Mouse (Mus musculus) hindbrain, embryonic 14.5 days (tissue): Measurements from ENCODE around the gene B9d1. TPM values are rescaled to one million over a fixed set of nuclear protein-coding genes. Genes with fewer than 3 reads are reported as not detected.

Source experiments
- ATAC-seq: fragments of 200-750 bp; cut with Nextera tagmentation; 2 replicates; pipeline ENCODE4 v1.8.0; 2017; ENCODE audit warnings: moderate number of reproducible peaks, mild to moderate bottlenecking, moderate TSS enrichment, moderate library complexity; ENCODE audit not compliant: low FRiP score
- DNase-seq: peaks from one replicate; pipeline ENCODE4 v3.0.0-alpha.2; 2015; ENCODE audit warnings: low spot score
- H3K27ac ChIP-seq: fragments of 300-500 bp; sonication (generic); 2 replicates; pipeline ENCODE4 v1.5.1; 2014; ENCODE audit warnings: mild to moderate bottlenecking, moderate library complexity
- H3K27me3 ChIP-seq: fragments of 300-500 bp; sonication (generic); 2 replicates; pipeline ENCODE4 v1.6.1; 2014; ENCODE audit warnings: mild to moderate bottlenecking, low read length, mixed read lengths; ENCODE audit not compliant: control insufficient read depth, insufficient read depth
- H3K36me3 ChIP-seq: fragments of 300-500 bp; sonication (generic); replicated peaks from 2 replicates; pipeline ENCODE4 v1.6.1; 2014; ENCODE audit not compliant: control insufficient read depth, insufficient read depth
- H3K4me1 ChIP-seq: fragments of 300-500 bp; sonication (generic); replicated peaks from 2 replicates; pipeline ENCODE4 v1.6.1; 2014; ENCODE audit warnings: antibody characterized with exemption, low read length, mixed read lengths; ENCODE audit not compliant: control insufficient read depth, insufficient read depth
- H3K4me2 ChIP-seq: fragments of 300-500 bp; sonication (generic); replicated peaks from 2 replicates; pipeline ENCODE4 v1.6.1; 2014; ENCODE audit warnings: mild to moderate bottlenecking, moderate library complexity
- H3K4me3 ChIP-seq: fragments of 300-500 bp; sonication (generic); replicated peaks from 2 replicates; pipeline ENCODE4 v1.5.1; 2014; ENCODE audit warnings: mild to moderate bottlenecking, low read length
- H3K9ac ChIP-seq: fragments of 300-500 bp; sonication (generic); 2 replicates; pipeline ENCODE4 v1.6.1; 2014
- H3K9me3 ChIP-seq: fragments of 300-500 bp; sonication (generic); 2 replicates; pipeline ENCODE4 v1.6.1; 2016; ENCODE audit warnings: low read length; ENCODE audit not compliant: control insufficient read depth
- WGBS: fragments of 180-500 bp; shearing (Covaris S2); extraction: QIAGEN DNeasy Blood & Tissue Kit; methylation state at CpG from one replicate; pipeline ENCODE4 v1.1.7; 2014; 5-methylcytosine and 5-hydroxymethylcytosine counted together
- polyA plus RNA-seq: library from polyadenylated mRNA; unstranded; fragments of >200 nt; fragmentation: Nextera tagmentation; extraction: Ambion mirVana; gene quantifications from 2 replicates; pipeline ENCODE4 v1.2.1, GENCODE M21; 2014

Gene B9d1
- polyA plus RNA-seq, 1 experiment from 2014 or later, result 37.4 TPM

DNA sequence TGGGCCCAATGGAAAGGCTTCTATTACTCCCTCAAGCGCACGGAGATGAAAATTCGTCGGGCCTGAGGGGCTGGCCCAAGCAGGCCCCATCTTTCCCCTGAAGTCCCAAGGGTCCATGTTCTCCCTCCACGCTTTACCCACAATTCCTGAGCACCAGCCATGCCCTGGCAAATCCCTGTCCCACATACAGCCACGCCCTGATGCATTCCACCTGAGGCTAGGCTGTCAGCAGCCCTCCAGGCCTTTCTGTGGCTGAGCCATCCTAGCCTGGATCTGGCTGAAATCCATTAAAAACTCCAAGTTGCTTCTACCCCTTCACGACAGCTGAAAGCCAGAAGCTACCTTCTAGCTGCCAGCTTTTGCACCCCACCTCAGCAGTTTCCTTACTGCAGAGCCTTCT, 17.0 kb upstream of the B9d1 start:
- peaks cover 37% of the 10 kb centered on the region for H3K4me1 ChIP-seq
- peaks cover 54% of the 10 kb centered on the region for H3K36me3 ChIP-seq
- H3K9ac ChIP-seq, result no peak overlapping the region
- H3K27ac ChIP-seq, result no peak overlapping the region
- WGBS, result 77% methylated on average over 7 of the region's 7 CpGs
- ATAC-seq, result no peak
- H3K27me3 ChIP-seq, result no peaks in the 10 kb centered on the region
- no peak overlapping the region for H3K4me3 ChIP-seq
- DNase-seq, result no peak
- H3K4me2 ChIP-seq, result no peak overlapping the region
- no peaks in the 10 kb centered on the region for H3K9me3 ChIP-seq

DNA sequence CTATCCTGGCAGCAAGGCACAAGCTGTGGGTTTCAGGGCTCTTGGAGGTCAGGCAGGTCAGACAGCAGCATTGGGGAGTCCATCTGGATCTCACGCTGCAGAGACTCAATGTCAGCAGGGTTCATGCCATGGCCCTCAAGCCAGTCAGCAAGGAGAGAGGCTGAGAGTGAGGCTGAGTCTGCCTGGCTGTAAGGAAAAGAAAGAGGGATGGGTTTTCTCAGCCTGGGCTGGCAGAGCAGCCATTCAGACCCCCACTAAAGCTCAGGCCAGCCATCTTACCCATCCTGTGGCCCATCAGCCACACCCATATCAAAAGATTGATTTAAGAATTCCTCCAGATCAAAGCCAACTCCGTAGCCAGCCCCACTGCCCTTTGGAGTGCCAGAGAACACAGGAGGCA, 15.9 kb upstream of the B9d1 start:
- no peak overlapping the region for H3K4me2 ChIP-seq
- peaks cover 54% of the 10 kb centered on the region for H3K36me3 ChIP-seq
- no peaks in the 10 kb centered on the region for H3K27me3 ChIP-seq
- peaks cover 36% of the 10 kb centered on the region for H3K4me1 ChIP-seq
- 72% methylated on average over 2 of the region's 2 CpGs for WGBS
- ATAC-seq (no peak), DNase-seq (no peak)
- no peaks in the 10 kb centered on the region for H3K9me3 ChIP-seq
- no peak overlapping the region for H3K27ac ChIP-seq
- H3K4me3 ChIP-seq, result no peak overlapping the region
- no peak overlapping the region for H3K9ac ChIP-seq

DNA sequence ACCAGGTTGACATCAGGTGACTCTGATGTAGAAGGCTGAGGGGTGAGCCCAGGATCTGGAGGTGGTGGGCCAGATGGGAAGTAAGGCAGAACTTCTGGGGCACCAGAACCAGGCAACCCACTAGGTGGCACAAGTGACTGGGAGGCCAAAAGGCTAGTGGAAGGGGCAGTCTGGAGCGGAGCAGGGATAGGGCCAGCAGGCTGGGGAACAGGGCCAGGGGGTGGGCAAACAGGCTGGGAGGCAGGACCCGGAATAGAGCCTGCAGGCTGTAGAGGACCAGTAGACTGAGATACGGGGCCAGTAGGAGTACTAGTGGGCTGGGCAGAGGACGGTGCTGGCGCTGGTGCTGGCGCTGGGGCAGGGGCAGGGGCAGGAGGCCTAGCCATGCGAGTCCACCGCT, 15.1 kb upstream of the B9d1 start:
- DNase-seq (no peak), ATAC-seq (no peak)
- Histone ChIP-seq H3K9ac (no peak overlapping the region), H3K27ac (no peak overlapping the region), H3K4me2 (no peak overlapping the region), H3K27me3 (no peaks in the 10 kb centered on the region), H3K9me3 (no peaks in the 10 kb centered on the region), H3K4me3 (no peak overlapping the region), H3K4me1 (peaks cover 29% of the 10 kb centered on the region), H3K36me3 (peaks cover 54% of the 10 kb centered on the region)
- WGBS, result 91% methylated on average over 8 of the region's 8 CpGs

DNA sequence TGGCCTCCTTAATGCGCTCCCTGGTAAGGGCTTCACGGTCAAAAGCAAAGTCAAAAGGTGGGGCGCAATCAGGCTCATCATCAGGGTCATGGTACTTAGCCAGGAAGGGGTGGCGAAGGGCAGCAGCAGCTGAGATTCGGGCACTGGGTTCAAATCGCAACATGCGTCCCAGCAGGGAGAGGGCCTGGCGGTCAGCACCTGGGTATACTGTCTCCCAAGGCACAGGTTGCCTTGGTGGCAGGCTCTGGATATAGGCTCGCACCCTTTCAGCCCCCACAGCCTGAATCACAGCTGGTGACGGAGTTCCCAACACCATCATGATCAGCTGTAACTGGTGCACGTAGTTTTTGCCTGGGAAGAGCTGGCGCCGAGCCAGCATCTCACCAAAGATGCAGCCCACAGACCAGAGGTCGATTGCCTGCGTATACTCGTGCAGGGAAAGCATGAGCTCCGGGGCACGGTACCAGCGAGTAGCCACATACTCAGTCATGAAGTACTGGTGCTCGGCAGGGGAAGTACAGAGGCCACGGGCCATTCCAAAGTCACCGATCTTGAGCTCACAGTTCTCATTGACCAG, 13.9 kb upstream of the B9d1 start:
- DNase-seq (no peak), ATAC-seq (no peak)
- Histone ChIP-seq H3K4me3 (no peak overlapping the region), H3K4me2 (no peak overlapping the region), H3K9me3 (no peaks in the 10 kb centered on the region), H3K4me1 (peaks cover 21% of the 10 kb centered on the region), H3K27me3 (no peaks in the 10 kb centered on the region), H3K36me3 (peaks cover 54% of the 10 kb centered on the region), H3K9ac (no peak overlapping the region), H3K27ac (no peak overlapping the region)
- 89% methylated on average over 22 of the region's 22 CpGs for WGBS

DNA sequence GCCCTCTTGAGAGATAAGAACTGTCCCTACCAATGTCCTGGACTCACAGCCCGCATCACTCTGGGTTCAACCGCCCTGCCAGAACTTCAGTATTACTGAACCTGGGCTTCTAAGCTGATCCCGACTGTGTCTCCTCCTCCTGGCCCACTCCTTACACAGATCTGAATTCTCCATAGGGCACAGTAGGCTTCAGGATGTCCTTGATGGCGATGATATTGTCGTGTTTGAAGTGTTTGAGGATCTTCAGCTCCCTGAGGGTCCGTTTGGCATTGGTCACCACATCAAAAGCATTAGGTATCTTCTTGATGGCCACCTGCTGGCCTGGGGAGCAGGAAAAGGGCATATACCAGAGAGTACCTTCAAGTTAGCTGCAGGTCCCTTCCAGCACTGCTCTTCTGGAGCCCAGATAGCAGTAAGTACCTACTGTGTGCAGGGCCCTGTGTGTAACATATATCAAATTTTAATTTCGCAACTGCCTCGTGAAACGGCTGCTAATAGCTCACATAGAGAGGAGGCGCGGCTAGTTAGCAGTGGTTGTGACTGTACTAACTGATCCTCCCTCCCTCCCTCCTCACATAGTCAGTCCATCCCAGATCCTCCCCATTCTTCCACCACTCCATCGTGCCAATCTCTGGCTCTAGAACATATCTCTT, 12.1 kb upstream of the B9d1 start:
- WGBS, result 74% methylated on average over 12 of the region's 12 CpGs
- DNase-seq, result no peak
- Histone ChIP-seq H3K27ac (peak overlapping the region; percentile 92; the same call in 1 of the 2 replicates), H3K9ac (peak overlapping the region; percentile 89), H3K4me2 (peak overlapping the region; percentile 75), H3K4me1 (peaks cover 13% of the 10 kb centered on the region), H3K4me3 (peak overlapping the region; percentile 89), H3K36me3 (peaks cover 49% of the 10 kb centered on the region), H3K9me3 (no peaks in the 10 kb centered on the region), H3K27me3 (no peaks in the 10 kb centered on the region)
- ATAC-seq, result no peak

DNA sequence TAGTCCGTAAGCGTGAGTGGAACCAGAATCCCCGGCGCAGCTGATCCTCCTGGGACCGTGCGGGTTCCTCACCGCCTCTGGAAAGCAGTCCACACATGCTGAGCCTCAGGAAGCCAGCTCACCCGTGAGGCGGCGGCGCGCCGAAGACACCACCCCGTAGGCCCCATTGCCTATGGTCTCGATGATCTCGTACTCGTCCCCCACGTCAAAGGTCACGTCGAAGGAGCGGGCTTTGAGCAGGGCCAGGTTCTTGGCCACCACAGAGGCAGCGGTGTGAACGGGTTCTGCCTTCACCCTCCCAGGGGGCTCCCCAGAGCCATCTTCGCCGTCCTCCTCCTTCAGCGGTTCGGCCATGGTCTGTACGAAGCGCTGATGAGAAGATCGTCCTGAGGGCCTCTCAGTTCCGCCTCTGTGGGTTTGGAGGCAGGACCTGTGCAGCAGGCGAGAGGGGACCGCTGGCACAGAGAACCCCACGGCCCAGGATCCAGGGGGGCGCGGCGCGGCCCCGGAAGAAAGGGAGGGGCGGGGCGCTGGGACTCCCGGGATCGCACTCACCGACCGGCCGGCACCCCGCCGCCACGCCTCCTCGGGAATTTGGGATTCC, 11.3 kb upstream of the B9d1 start:
- peak overlapping the region; percentile 89 for H3K9ac ChIP-seq
- peak; percentile 72 for ATAC-seq
- H3K4me1 ChIP-seq, result peaks cover 11% of the 10 kb centered on the region
- no peaks in the 10 kb centered on the region for H3K9me3 ChIP-seq
- peaks cover 41% of the 10 kb centered on the region for H3K36me3 ChIP-seq
- peak overlapping the region; percentile 89 for H3K4me3 ChIP-seq
- peak; percentile 34 for DNase-seq
- no peaks in the 10 kb centered on the region for H3K27me3 ChIP-seq
- peak overlapping the region; percentile 75 for H3K4me2 ChIP-seq
- WGBS, result 1% methylated on average over 45 of the region's 50 CpGs
- H3K27ac ChIP-seq, result peak overlapping the region; percentile 92

DNA sequence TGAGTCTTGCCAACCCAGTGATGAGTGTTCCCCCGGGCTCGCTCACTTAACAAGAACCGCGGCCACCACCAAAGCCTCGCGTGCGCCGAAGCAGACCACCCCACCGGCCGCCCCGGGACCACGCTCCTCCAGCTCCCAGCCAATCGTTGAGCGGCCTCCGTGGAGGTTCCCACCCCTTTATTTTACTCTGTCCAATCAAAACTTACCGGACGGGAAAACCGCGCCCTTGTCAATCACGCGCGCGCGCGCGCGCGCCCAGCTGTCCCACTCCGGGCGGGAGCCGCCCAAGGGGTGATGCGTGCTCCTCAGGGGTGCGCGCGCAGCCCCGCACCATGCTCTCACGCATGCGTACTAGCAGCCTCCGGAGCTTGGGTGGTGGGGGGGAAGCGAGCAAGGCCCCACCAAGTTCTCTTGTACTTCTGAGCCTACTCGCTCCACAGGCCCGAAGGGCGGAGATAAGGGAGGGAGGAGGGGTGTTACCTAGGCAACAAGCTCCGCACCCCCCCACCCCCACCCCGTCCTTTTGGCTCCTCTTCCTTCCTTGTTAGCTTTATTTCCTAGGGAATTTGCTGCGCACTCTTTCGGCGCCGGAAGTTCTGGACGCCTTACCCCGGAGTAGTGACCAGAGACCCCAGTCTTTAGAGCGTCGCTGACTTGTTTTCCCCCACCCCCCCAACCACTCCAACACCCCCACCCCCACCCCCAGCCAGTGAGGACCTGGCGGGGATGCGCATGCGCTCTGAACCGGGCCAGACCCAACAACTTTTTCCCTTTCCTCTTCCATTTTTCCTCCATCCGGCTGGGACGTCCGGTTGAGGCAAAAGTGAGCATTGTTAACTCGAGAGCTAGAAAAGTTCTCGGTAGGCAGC, 10.6 kb upstream of the B9d1 start, which contains the start of gene Mapk7:
Gene Mapk7 (minus strand): TSS at position 278 of the 869 bp plus-strand sequence.
- H3K9ac ChIP-seq, result peak within 1 kb of the TSS; percentile 89
- no peaks in the 10 kb centered on the region for H3K27me3 ChIP-seq
- H3K27ac ChIP-seq, result peak within 1 kb of the TSS; percentile 92
- DNase-seq, result peak; percentile 100
- H3K4me1 ChIP-seq, result peaks cover 11% of the 10 kb centered on the region
- H3K36me3 ChIP-seq, result peaks cover 34% of the 10 kb centered on the region
- WGBS, result under 1% methylated on average over 61 of the region's 62 CpGs
- H3K4me3 ChIP-seq, result peak within 1 kb of the TSS; percentile 89
- H3K4me2 ChIP-seq, result peak within 1 kb of the TSS; percentile 75
- ATAC-seq, result peak; percentile 98
- no peaks in the 10 kb centered on the region for H3K9me3 ChIP-seq

DNA sequence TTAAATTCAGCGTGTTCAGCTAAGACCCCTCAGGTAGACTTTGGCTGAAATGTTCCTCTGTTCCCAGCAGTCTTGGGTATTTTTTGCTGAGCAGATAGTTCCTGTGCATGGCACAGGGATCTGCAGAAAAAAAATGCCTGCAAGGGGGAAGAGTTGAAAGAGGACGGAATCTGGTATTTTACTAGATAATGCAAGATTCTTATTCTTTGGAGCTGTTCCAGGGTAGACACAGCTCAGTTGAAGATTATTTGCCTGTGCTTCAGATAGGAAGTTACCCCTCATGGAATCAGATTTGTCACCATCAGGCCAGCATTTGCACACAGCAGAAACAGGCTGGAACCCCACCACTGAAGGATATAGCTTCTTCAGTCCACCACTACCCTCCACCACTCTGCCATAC, 9.4 kb upstream of the B9d1 start:
- ATAC-seq, result no peak
- WGBS, result 86% methylated on average over 2 of the region's 2 CpGs
- DNase-seq, result no peak
- no peak overlapping the region for H3K4me3 ChIP-seq
- no peak overlapping the region; the same call in 1 of the 2 replicates for H3K4me2 ChIP-seq
- peaks cover 22% of the 10 kb centered on the region for H3K36me3 ChIP-seq
- no peaks in the 10 kb centered on the region for H3K9me3 ChIP-seq
- no peak overlapping the region for H3K27ac ChIP-seq
- peaks cover 11% of the 10 kb centered on the region for H3K4me1 ChIP-seq
- H3K9ac ChIP-seq, result no peak overlapping the region
- no peaks in the 10 kb centered on the region for H3K27me3 ChIP-seq

DNA sequence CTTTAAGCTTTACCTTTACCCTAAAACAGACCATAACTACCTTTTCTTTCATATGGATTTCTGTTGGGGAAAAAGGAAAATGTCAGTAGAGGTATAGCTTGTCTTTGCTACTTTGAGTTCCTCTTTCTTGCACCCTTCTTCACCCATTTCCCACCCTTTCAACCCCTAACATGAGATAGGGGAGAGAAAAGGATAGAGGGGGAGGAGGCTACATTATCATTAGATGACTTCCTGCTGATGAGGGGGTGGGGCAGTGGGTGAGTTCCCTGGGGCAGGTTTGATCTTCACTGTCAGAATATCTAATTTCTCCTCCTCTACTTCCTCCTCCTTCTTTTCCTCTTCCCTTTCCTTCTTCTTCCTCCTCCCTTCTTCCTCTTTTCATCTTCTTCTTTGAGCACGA, 7.5 kb upstream of the B9d1 start:
- Histone ChIP-seq H3K4me3 (no peak overlapping the region), H3K27ac (no peak overlapping the region), H3K36me3 (peaks cover 3% of the 10 kb centered on the region; the same call in 1 of the 2 replicates), H3K4me2 (no peak overlapping the region), H3K9me3 (no peaks in the 10 kb centered on the region), H3K9ac (no peak overlapping the region), H3K27me3 (no peaks in the 10 kb centered on the region), H3K4me1 (peaks cover 8% of the 10 kb centered on the region)
- ATAC-seq (no peak), DNase-seq (no peak)
- WGBS, result 81% methylated on average over 1 of the region's 1 CpGs
